Mouse (Mus musculus): ENCODE data around the gene Ccm2l. TPM values are rescaled to one million over a fixed set of nuclear protein-coding genes. Genes with fewer than 3 reads are reported as not detected.

Ccm2l gene
- total RNA-seq, 2 experiments from 2014 or later: 4.9 to 6.6 TPM

DNA sequence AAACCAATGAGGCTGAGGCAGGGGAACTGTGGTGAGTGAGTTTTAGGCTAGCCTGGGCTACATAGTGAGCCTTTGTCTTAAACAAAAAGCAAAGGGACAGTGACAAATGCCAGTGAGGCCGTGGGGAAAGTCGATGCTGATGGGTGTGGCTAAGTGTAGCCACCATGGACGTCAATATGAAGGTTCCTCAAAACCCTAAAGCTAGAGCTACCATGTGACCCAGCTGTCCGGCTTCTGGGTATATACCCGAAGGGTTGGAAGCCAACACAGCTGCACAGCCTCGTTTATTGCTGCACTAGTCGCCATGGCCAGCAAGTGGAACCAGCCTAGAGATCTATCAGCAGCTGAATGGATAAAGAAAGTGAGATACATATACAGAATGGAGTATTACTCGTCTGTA is 54.4 kb downstream of the Ccm2l start:
- no peak for DNase-seq (ENCODE audit: low spot score in 2 of 2)
- TF ChIP-seq CTCF (conservative IDR thresholded peaks at IDR 0.05): no peak
- H3K27ac ChIP-seq: no peak overlapping the region
- no peak overlapping the region for H3K4me3 ChIP-seq

GRCm38 (mm10) chr2:153121821-153122615 is 56.3 kb downstream of the Ccm2l start:
- DNase-seq (ENCODE audit: low spot score in 2 of 2): no peak
- no peak for TF ChIP-seq CTCF (conservative IDR thresholded peaks at IDR 0.05)
- Histone ChIP-seq H3K4me3 (no peak overlapping the region), H3K27ac (no peak overlapping the region)

GRCm38 (mm10) chr2:153122701-153123100 is 56.9 kb downstream of the Ccm2l start:
- Histone ChIP-seq H3K27ac (no peak overlapping the region), H3K4me3 (no peak overlapping the region)
- no peak for DNase-seq (ENCODE audit: low spot score in 2 of 2)
- TF ChIP-seq CTCF (conservative IDR thresholded peaks at IDR 0.05): no peak

GRCm38 (mm10) chr2:153125875-153126274 is 60.1 kb downstream of the Ccm2l start:
- H3K4me3 ChIP-seq: no peak overlapping the region
- no peak for DNase-seq (ENCODE audit: low spot score in 2 of 2)
- no peak for TF ChIP-seq CTCF (conservative IDR thresholded peaks at IDR 0.05)
- no peak overlapping the region for H3K27ac ChIP-seq

DNA sequence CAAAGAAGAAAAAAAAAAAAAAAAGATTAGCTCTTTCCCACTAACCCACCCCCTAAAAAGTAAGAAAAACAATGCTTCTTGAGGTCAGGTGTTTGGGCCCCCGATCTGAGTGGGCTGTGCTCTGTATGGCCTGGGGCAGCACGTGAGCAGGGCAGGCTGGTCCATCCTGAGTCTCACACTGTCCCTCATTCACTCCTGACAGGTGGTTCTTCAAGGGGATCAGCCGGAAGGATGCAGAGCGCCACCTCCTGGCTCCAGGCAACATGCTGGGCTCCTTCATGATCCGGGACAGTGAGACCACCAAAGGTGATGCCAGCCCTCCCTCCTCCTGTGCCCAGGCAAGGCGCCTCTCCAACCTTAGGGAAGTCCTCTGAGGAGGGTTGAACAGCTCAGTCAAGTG is 65.3 kb downstream of the Ccm2l start:
- Histone ChIP-seq H3K4me3 (no peak overlapping the region), H3K27ac (no peak overlapping the region)
- peak; percentile 64 for TF ChIP-seq CTCF (conservative IDR thresholded peaks at IDR 0.05)
- DNase-seq (ENCODE audit: low spot score in 2 of 2): no peak

Other genes starting within 250 kb of the Ccm2l start
- 100 to 1,000 TPM; 129 to 134 TPM for gene Bcl2l1, start 234.2 kb upstream of the Ccm2l start, total RNA-seq (2021)
- gene Tpx2, start 218.0 kb upstream of the Ccm2l start, total RNA-seq (2021): 1 to 10 TPM; 2.0 to 2.2 TPM
- gene Mylk2, start 154.6 kb upstream of the Ccm2l start, total RNA-seq (2021): not detected
- under 1 TPM; 0.37 to 0.84 TPM for gene Foxs1, start 132.7 kb upstream of the Ccm2l start, total RNA-seq (2021)
- 10 to 100 TPM in 1 of 2 experiments, 1 to 10 TPM in 1; 9.3 to 11.9 TPM for gene Dusp15, start 114.3 kb upstream of the Ccm2l start, total RNA-seq (2021)
- gene Ttll9, start 103.5 kb upstream of the Ccm2l start, total RNA-seq (2021): 1 to 10 TPM in 1 of 2 experiments, under 1 TPM in 1; 0.79 to 1.5 TPM
- 10 to 100 TPM; 37.0 to 41.7 TPM for gene Pdrg1, start 50.5 kb upstream of the Ccm2l start, total RNA-seq (2021)
- 1 to 10 TPM; 2.0 TPM for gene Xkr7, start 34.1 kb upstream of the Ccm2l start, total RNA-seq (2021)
- 1 to 10 TPM; 1.9 to 2.2 TPM for gene Hck, start 42.5 kb downstream of the Ccm2l start, total RNA-seq (2021)
- gene Tm9sf4, start 95.3 kb downstream of the Ccm2l start, total RNA-seq (2021): 100 to 1,000 TPM in 1 of 2 experiments, 10 to 100 TPM in 1; 96.8 to 101 TPM
- 10 to 100 TPM; 20.6 to 22.5 TPM for gene Tspyl3, start 159.5 kb downstream of the Ccm2l start, total RNA-seq (2021)
- gene Plagl2, start 175.5 kb downstream of the Ccm2l start, total RNA-seq (2021): 1 to 10 TPM; 5.5 to 5.8 TPM
- 10 to 100 TPM; 16.6 to 19.4 TPM for gene Pofut1, start 175.6 kb downstream of the Ccm2l start, total RNA-seq (2021)
- 10 to 100 TPM; 50.6 to 55.7 TPM for gene Kif3b, start 225.5 kb downstream of the Ccm2l start, total RNA-seq (2021)

Measured in layer of hippocampus, adult 2 months (tissue).